Mouse (Mus musculus) CD4-positive helper T cell, adult 2 months (primary cell): ENCODE measurements at regions not wholly inside any gene's neighbourhood (a gene's known extent, or its start where the extent isn't known, plus 50 kb on each side); places are given as distances from the start of the nearest gene placed in this dataset.

Experiments used
- DNase-seq: peaks from one replicate; pipeline ENCODE4 v3.0.0-alpha.2; 2012; ENCODE audit warnings: low read depth, missing footprints, low spot score

DNA sequence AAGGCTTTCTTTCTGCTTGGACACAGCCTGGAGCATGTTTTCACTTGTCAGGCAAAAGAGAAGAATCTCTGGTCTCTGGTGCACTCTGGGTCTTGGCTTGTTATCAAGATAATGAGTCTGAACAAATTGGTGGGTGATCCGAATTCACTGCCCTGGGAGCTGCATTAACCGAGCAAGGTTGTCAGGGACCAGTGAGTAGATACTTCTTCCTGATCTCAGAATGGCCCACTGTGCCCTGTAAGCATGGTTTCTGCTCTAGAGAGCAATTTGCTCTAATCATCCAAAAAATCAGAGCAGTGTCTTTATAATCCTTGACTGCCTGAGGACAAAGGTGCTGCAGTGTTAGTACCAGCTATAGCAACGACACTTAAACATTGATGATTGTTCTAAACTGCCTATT lies 97.2 kb upstream of the 1500015O10Rik start:
- no peak for DNase-seq

DNA sequence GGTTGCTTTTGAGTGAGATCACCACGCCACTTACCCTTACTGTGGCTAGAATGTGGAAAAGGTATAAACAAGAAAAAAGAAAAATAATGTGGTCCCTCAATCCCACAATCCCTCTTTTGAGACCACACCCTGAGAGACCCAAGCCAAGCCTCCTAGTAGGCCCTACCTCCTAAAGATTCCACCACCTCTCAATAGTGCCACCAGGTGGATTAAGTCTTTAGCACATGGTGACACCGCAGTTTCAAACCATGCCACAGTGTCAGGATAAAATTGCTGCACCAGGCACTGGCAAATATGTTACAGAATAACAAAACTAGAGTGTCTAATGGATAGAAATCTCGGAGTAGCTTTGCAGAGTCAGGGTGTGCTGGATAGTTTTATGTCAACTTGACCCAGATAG lies 94.7 kb upstream of the 1500015O10Rik start:
- peak; percentile 51 for DNase-seq

GRCm38 (mm10) chr1:43637956-43638355 lies 92.4 kb upstream of the 1500015O10Rik start:
- no peak for DNase-seq

DNA sequence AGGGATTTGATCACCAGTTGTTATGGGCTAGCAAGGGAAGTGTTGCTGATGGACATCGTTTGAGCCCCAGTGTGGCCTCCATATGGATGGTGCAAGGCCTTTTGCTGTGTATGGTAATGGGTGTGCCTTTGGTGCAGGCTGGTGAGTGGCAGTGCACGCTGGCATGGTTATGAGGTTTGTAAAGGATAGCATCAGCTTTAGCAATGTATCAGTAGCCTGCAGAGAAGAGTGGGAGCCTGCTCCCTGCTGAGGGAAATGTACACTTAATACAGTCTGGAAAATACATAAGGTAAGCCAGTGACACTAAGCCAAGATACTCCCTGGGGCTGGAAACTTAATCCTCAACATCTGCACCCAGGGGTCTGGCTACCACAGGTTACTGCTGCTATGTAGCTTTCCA lies 58.4 kb upstream of the 1500015O10Rik start:
- DNase-seq: no peak
